Mouse (Mus musculus): ENCODE measurements around the gene Tfb1m. TPM values are rescaled to one million over a fixed set of nuclear protein-coding genes. Genes with fewer than 3 reads are reported as not detected.

Tfb1m gene
- 2.8 TPM for polyA plus RNA-seq (2015; fragmentation: Illumina TruSeq; extraction: RNeasy Lipid Tissue Mini Kit (QIAGEN cat#74804); ENCODE audit: insufficient read depth, low read depth, low replicate concordance)

DNA sequence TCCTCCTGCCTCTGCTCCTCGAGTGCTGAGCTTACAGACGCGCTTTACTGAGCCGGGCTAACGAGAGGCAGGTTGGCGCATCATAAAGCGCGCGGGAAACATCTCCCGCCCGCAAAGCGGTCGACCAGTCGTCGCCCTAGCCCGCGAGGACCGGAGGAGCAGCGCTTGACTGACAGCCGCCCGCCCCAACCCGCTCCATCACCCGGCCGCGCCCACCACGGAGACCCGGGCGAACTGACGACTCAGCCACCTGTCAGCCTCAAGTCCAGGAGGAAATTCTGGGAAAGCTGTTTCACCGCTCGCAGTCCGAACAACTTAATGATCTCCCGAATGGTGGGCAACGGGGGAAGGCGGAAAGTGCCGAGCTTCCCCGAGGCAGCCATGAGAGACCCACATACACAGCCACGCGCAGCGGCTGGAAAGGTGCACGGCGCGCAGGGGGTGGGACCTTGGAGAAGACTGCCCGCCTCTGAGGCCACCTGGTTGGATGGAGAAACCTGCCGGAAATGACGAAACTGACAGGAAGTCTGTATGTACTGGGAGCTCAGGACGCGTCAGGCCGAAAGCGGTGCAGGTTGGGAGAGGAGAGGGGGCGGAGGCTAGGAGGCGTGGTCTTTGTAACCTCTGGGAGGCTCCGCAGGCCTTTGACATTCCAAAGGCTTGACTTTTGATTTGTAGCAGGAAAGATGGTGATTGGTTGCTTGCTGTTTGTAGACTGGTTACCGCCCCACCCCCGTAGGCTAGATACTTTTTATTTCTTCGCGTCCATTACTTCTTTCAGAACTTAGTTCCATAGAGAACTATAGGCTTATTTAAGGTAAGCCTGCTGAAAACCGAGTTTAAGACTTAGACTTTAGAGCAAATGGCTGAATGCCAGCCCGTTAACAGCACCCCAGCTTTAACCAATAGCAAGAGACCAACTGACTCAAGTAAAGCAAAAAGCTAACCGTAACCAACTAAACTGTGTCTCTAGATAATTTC is at the start of gene Tfb1m:
Tfb1m (minus strand) TSS at position 451 of the 981 bp plus-strand sequence.

DNA sequence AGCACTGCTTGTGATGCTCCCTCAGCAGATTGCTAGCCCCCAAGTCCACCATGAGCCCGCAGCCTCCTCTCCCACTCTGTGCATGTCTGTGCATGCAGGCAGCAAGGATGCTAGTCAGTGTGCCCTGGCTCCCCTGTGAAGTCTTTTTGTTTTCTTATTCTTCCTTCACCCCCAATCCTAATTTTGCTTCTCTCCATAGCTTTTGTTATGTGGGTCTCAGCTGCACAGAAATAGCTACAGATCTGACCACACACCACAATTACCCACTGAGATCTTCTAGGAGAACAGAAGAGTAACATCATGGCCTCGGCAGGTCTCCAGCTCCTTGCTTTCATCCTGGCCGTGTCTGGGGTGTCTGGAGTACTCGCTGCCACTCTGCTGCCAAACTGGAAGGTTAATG is 25.3 kb downstream of the Tfb1m start, which contains the start of gene Cldn20:
Cldn20 (plus strand) TSS at position 301 of the 400 bp plus-strand sequence.

Other genes with a start within 250 kb of the Tfb1m start
- 0.39 TPM for gene Tiam2, start 231.2 kb downstream of the Tfb1m start, polyA plus RNA-seq (2015; fragmentation: Illumina TruSeq; extraction: RNeasy Lipid Tissue Mini Kit (QIAGEN cat#74804); ENCODE audit: insufficient read depth, low read depth, low replicate concordance)
- gene Cldn20, start 25.2 kb downstream of the Tfb1m start, polyA plus RNA-seq (2015; fragmentation: Illumina TruSeq; extraction: RNeasy Lipid Tissue Mini Kit (QIAGEN cat#74804); ENCODE audit: insufficient read depth, low read depth, low replicate concordance) = not detected
- gene Nox3, start 138.5 kb upstream of the Tfb1m start, polyA plus RNA-seq (2015; fragmentation: Illumina TruSeq; extraction: RNeasy Lipid Tissue Mini Kit (QIAGEN cat#74804); ENCODE audit: insufficient read depth, low read depth, low replicate concordance) = not detected